Mouse (Mus musculus) megakaryocyte, embryonic 14.5 days (primary cell): ENCODE results near the gene Rab4a. TPM values are rescaled to one million over a fixed set of nuclear protein-coding genes. Genes with fewer than 3 reads are reported as not detected.

Experiments used
- H3K27me3 ChIP-seq: replicated peaks from 2 replicates; pipeline ENCODE3; 2012; ENCODE audit warnings: inconsistent platforms
- H3K36me3 ChIP-seq: replicated peaks from 2 replicates; pipeline ENCODE3; 2012; ENCODE audit warnings: low read length, inconsistent platforms, mixed read lengths
- H3K4me1 ChIP-seq: 2 replicates; pipeline ENCODE4 v1.6.1; 2012; ENCODE audit warnings: inconsistent platforms
- H3K4me3 ChIP-seq: replicated peaks from 2 replicates; pipeline ENCODE3; 2012; ENCODE audit warnings: moderate library complexity, mild to moderate bottlenecking, inconsistent platforms
- H3K9me3 ChIP-seq: 2 replicates; pipeline ENCODE4 v1.6.1; 2012; ENCODE audit warnings: inconsistent platforms
- FLI1 ChIP-seq: IDR thresholded peaks from 2 replicates; pipeline ENCODE4 v1.6.1; 2012; ENCODE audit warnings: low read length, inconsistent platforms, mixed read lengths
- GATA1 ChIP-seq: IDR thresholded peaks from 3 replicates; pipeline ENCODE4 v1.6.1; 2012; ENCODE audit warnings: mixed read lengths, low read length, inconsistent platforms, borderline replicate concordance
- polyA plus RNA-seq: library from polyadenylated mRNA; stranded (reverse); fragments of >175 nt; gene quantifications from 2 replicates; pipeline ENCODE4 v1.2.3, GENCODE M21; 2012; ENCODE audit warnings: low replicate concordance; ENCODE audit not compliant: insufficient read depth

Gene Rab4a
- polyA plus RNA-seq, 1 experiment, result 6.3 TPM

DNA sequence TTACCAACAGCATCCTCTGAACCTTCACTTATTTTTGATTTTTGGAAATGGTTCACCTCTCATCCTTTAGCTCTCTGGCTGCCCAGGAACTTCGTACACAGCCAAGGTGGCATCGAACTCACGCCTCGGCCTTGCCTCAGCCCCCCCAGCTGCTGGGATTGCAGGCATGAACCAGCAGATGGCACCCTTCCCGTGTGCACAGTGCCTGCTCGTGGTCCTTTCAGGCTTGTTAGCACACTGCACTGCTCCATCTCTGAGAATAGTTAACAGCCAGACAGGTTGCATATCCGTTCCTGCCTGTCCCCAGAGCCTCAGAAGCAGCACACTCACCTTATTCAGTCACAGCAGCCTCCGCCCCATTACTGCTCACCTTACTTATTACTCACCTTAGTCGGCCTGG is 20.2 kb downstream of the Rab4a start:
- peaks cover 5% of the 10 kb centered on the region for H3K9me3 ChIP-seq
- H3K4me3 ChIP-seq, result no peak overlapping the region
- H3K4me1 ChIP-seq, result no peaks in the 10 kb centered on the region
- H3K36me3 ChIP-seq, result peaks cover 76% of the 10 kb centered on the region
- H3K27me3 ChIP-seq, result no peaks in the 10 kb centered on the region
- TF ChIP-seq FLI1 (no peak), GATA1 (no peak)

DNA sequence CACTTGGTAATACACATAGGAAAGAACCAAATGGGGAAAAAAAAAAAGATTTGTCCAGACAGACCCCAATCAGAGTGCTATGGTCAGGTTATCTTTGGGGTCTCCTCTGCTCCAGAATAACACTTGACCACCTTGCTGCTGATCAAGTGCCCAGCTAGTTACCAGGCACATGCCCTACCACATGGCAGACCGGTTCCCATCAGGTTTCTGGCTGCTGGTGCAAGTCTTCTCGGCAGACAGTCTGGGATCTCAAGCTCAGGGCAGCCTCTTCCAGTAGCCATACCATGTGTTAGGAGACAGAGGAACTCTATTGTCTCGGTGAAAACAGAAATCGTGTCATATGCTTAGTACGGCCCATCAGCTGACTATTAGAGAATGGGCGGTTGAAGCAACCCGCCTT is 21.0 kb downstream of the Rab4a start:
- peaks cover 5% of the 10 kb centered on the region for H3K9me3 ChIP-seq
- no peaks in the 10 kb centered on the region for H3K27me3 ChIP-seq
- H3K36me3 ChIP-seq, result peaks cover 82% of the 10 kb centered on the region
- TF ChIP-seq GATA1 (no peak), FLI1 (no peak)
- H3K4me3 ChIP-seq, result no peak overlapping the region
- H3K4me1 ChIP-seq, result no peaks in the 10 kb centered on the region

DNA sequence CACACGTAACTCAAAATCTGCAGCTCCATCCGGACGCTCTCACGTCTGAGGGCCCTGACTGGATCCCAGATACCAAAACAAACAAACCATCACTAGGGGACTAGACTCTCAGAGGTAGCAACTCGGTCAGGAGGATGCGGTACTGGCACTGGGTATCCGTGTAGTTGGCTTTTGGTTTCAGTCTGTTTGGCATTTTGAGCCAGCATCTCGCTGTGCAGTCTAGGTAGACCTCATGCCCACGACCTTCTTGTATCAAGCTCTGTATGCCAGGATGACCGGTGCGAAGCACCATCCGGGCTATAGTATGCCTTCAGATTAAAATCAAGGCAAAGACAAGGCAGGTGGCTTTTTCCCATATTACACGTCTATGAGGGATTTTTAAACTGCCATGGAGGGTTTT is 21.7 kb downstream of the Rab4a start:
- H3K4me3 ChIP-seq, result no peak overlapping the region
- no peaks in the 10 kb centered on the region for H3K27me3 ChIP-seq
- peaks cover 5% of the 10 kb centered on the region for H3K9me3 ChIP-seq
- H3K4me1 ChIP-seq, result no peaks in the 10 kb centered on the region
- peaks cover 83% of the 10 kb centered on the region for H3K36me3 ChIP-seq
- no peak for TF ChIP-seq GATA1
- TF ChIP-seq FLI1, result no peak

DNA sequence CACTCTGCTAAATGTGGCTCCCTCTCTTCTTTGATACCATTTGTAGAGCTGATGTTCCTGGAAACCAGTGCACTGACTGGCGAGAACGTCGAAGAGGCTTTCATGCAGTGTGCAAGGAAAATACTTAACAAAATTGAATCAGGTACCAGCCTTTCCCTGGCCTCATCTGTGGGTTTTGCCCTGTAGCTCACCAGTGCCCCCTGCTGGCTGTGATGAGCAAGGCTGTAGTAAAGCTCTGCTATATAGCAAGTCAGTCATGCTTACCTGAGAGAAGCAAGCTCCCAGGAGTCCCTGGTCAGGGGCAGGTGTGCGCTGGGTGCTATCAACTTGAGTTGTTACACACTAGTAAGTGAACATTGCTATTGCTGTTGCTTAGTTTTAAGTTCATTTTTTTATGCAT is 27.0 kb downstream of the Rab4a start:
- no peaks in the 10 kb centered on the region for H3K4me1 ChIP-seq
- peaks cover 78% of the 10 kb centered on the region for H3K36me3 ChIP-seq
- no peak overlapping the region for H3K4me3 ChIP-seq
- no peaks in the 10 kb centered on the region for H3K9me3 ChIP-seq
- no peaks in the 10 kb centered on the region for H3K27me3 ChIP-seq
- TF ChIP-seq FLI1 (no peak), GATA1 (no peak)

DNA sequence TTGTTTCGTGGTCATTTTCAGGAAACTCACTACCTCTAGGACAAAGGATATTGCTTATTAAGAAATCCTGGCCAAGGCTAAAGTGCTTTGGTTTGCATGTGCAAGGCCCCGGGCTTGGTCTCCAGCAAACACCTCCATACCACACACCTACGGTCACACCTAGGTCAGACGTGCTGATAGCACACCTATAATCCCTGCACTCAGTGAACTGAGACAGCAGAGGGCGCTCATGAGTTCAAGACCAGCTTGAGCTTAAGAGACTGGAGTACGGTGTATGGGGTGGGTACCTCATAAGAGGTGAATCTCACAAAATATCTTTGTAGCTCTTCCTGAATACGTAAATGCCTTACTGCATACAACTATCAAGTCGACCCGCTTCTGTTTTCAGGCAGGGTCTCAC is 29.7 kb downstream of the Rab4a start:
- Histone ChIP-seq H3K36me3 (peaks cover 52% of the 10 kb centered on the region), H3K9me3 (no peaks in the 10 kb centered on the region), H3K4me1 (no peaks in the 10 kb centered on the region), H3K4me3 (no peak overlapping the region), H3K27me3 (no peaks in the 10 kb centered on the region)
- TF ChIP-seq FLI1 (no peak), GATA1 (no peak)

DNA sequence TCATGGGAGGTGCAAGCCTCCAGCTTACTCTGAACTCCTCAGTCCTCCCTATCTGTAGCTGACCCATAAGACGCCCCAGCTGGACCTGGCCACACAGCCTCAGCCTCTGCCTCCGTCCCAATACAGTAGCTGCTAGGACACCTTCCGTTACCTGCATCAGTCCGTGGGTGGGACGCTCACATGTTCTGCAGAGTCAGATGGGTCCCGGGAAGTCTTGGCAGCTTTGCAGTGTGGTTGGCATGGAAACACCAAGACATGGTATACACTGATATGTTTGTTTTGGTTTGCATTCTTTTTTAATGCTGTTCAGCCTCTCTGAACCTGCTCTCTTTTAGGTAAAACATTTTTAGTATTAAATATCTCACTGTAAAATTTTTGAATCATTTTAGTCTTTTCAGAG is 30.6 kb downstream of the Rab4a start:
- H3K36me3 ChIP-seq, result peaks cover 47% of the 10 kb centered on the region
- no peaks in the 10 kb centered on the region for H3K9me3 ChIP-seq
- H3K4me1 ChIP-seq, result no peaks in the 10 kb centered on the region
- no peak for TF ChIP-seq GATA1
- no peak for TF ChIP-seq FLI1
- H3K4me3 ChIP-seq, result no peak overlapping the region
- no peaks in the 10 kb centered on the region for H3K27me3 ChIP-seq

DNA sequence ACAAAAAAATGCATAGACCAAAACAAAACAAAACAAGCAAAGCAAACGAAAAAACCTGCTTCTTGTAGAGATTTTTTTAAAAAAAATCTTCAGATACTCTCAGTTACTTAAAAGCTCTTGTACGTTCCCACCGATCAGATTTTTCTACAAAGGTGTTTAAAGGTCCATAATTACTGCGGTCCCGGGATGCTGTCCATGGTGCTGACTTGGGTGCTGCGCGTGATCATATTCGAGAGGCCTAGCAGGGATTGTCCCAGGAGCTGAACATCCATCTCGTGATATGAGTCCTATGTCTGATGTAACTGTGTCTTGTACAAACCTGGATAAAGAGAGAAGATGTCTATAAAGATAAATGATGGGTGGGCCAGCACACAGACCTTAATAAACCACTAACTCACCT is 32.7 kb downstream of the Rab4a start:
- H3K4me3 ChIP-seq, result no peak overlapping the region
- no peaks in the 10 kb centered on the region for H3K9me3 ChIP-seq
- H3K36me3 ChIP-seq, result peaks cover 43% of the 10 kb centered on the region
- no peak for TF ChIP-seq GATA1
- TF ChIP-seq FLI1, result no peak
- H3K4me1 ChIP-seq, result no peaks in the 10 kb centered on the region
- no peaks in the 10 kb centered on the region for H3K27me3 ChIP-seq

DNA sequence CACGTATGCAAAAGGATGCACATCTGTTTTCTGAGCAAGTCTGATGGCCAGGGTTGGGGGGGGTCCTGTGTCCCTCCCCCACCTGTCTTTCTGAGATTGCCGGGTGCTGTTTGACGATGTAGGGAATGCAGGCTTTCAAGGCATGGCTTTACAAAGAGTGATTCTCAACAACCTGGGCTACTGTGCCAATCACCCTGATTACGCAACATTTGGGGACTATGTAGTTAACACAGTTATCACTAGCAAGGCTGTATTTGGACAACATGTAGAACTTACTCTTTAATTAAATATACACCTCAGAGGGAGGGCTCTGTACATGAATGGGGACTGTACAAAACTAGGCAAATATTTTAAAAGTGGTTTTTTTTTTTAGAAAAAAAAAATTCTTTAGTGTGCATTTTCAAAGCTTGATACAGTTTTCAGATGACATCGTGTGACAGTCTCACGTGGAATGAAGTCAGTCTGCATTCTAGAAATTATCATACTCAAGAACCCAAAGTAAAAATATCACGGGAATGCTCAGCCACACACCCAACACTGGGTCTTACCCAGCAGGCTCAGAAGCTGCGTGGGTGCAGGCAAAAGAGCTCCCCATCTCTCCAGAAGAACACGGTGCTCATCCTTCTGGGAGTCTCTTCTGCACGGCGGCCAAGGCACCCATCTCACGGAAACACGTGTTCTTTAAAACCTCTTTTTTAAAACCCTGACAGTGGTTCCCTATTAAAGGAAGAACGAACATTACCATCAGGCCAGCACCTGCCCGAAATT is 35.0 kb downstream of the Rab4a start:
- peaks cover 2% of the 10 kb centered on the region for H3K27me3 ChIP-seq
- H3K9me3 ChIP-seq, result no peaks in the 10 kb centered on the region
- no peak for TF ChIP-seq FLI1
- TF ChIP-seq GATA1, result no peak
- no peak overlapping the region for H3K4me3 ChIP-seq
- peaks cover 15% of the 10 kb centered on the region for H3K4me1 ChIP-seq
- H3K36me3 ChIP-seq, result peaks cover 24% of the 10 kb centered on the region

DNA sequence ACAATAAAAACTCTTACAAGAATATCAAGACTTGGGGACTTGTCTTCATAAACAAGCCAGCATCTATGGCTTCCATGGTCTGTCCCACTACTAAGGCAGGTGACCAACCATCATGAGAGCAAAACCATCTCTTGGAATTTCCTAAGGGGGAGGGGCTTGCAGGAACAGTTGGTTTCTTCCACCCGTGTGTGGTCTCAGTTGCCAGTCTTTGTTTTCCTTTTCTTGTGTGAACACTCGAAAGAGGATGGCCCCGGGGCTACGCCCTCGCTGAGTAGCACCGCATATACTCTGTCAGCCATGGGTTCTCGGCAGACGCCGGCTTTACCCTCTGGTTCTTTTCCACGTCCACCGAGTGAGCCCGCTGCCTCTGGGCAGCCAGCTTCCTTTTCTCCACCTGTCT is 36.3 kb downstream of the Rab4a start:
- Histone ChIP-seq H3K4me1 (peaks cover 27% of the 10 kb centered on the region), H3K9me3 (no peaks in the 10 kb centered on the region), H3K36me3 (peaks cover 19% of the 10 kb centered on the region), H3K27me3 (peaks cover 9% of the 10 kb centered on the region), H3K4me3 (no peak overlapping the region)
- TF ChIP-seq GATA1 (no peak), FLI1 (no peak)

DNA sequence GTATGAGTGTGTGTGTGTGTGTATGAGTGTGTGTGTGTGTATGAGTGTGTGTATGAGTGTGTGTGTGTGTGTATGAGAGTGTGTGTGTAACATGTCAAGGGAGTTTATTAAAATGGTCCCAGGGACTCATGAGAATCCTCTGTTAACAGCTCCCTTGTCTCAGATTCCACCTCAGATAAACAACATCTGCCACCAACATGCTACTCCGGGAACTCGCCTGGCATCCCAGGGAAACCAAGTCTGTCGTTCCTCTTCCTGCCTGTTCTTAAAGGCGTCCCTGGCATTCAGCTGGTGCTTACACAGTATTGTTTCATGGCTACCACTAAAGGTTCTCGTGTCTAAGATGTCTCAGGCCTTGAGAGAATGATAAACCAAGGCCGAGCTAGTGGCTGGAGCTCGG is 38.6 kb downstream of the Rab4a start:
- peaks cover 16% of the 10 kb centered on the region for H3K36me3 ChIP-seq
- no peak overlapping the region for H3K4me3 ChIP-seq
- TF ChIP-seq GATA1, result no peak
- TF ChIP-seq FLI1, result no peak
- H3K9me3 ChIP-seq, result no peaks in the 10 kb centered on the region
- peaks cover 17% of the 10 kb centered on the region for H3K27me3 ChIP-seq
- H3K4me1 ChIP-seq, result peaks cover 34% of the 10 kb centered on the region

DNA sequence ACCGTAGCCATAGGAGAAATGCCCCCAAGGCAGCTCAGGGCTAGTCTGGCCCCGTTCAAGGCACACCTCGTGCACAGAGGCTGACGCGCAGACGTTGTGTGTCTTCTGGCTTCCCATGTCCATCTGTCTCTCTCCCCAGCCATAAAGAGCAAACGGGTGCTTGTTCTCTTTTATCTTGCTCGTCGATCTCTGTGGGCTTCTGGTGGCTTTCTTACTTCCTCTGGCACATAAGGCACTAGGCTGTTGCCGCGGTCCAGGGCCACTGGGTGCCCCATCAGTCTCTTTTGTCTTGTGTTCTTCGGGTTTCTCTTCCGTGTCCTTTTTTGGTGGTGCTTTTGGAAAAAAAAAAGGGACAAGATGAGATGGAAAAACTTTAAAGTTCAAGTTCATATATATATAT is 39.3 kb downstream of the Rab4a start:
- no peaks in the 10 kb centered on the region for H3K9me3 ChIP-seq
- H3K4me3 ChIP-seq, result peak overlapping the region; percentile 78
- H3K27me3 ChIP-seq, result peaks cover 17% of the 10 kb centered on the region
- no peak; the same call in 2 of the 3 replicates for TF ChIP-seq GATA1
- no peak for TF ChIP-seq FLI1
- peaks cover 16% of the 10 kb centered on the region for H3K36me3 ChIP-seq
- peaks cover 34% of the 10 kb centered on the region for H3K4me1 ChIP-seq
